In genomic region chr9:120116184-120116624, GRCm38 (mm10) we compare ENCODE assay signal across 1 mouse cellular context.
TF ChIP-seq lines count a peak whose summit lies in the region.

No protein-coding gene starts in this region.

TF ChIP-seq in MEL, 35 proteins besides CTCF, POLR2A, EP300 and RAD21:
- peak; percentile 58; the same call in 1 of the 2 replicates for TF ChIP-seq TAL1 (IDR thresholded peaks at IDR 0.05; ENCODE audit: low read length)
- no peak for TF ChIP-seq ZC3H11A (IDR thresholded peaks at IDR 0.05; ENCODE audit: low read depth, low read length)
- TF ChIP-seq USF2 (IDR thresholded peaks at IDR 0.05; ENCODE audit: borderline replicate concordance in 1 of 2, insufficient read depth in 1 of 2, low read depth in 1 of 2, low read length in 2 of 2): no peak
- no peak for TF ChIP-seq E2F4 (IDR thresholded peaks at IDR 0.05; ENCODE audit: borderline replicate concordance, low read depth, low read length)
- no peak for TF ChIP-seq UBTF (IDR thresholded peaks at IDR 0.05; ENCODE audit: borderline replicate concordance, insufficient read depth, low read depth, low read length)
- no peak for TF ChIP-seq SMC3 (IDR thresholded peaks at IDR 0.05; ENCODE audit: low read depth, low read length)
- TF ChIP-seq ZMIZ1 (IDR thresholded peaks at IDR 0.05; ENCODE audit: low read depth, low read length): 0 out of 2 replicates have a peak, but pooled peaks have one; percentile 27
- peak; percentile 33; the same call in 1 of the 2 replicates for TF ChIP-seq ELF1 (IDR thresholded peaks at IDR 0.05; ENCODE audit: low read depth, low read length)
- no peak for TF ChIP-seq ZNF384 (IDR thresholded peaks at IDR 0.05; ENCODE audit: low read depth, low read length)
- TF ChIP-seq JUND (IDR thresholded peaks at IDR 0.05; ENCODE audit: low read depth, low read length): no peak
- peak; percentile 46; the same call in 1 of the 2 replicates for TF ChIP-seq MAZ (IDR thresholded peaks at IDR 0.05; ENCODE audit: low read depth, low read length)
- no peak for TF ChIP-seq GABPA (IDR thresholded peaks at IDR 0.05; ENCODE audit: low read depth, low read length)
- TF ChIP-seq NRF1 (IDR thresholded peaks at IDR 0.05; ENCODE audit: insufficient read depth, low read depth, low read length, poor library complexity, severe bottlenecking): no peak
- TF ChIP-seq MEF2A (IDR thresholded peaks at IDR 0.05; ENCODE audit: extremely low read depth, insufficient replicate concordance, low read depth, low read length, poor library complexity, severe bottlenecking): no peak
- no peak for TF ChIP-seq POLR2AphosphoS5 (IDR thresholded peaks at IDR 0.05; ENCODE audit: borderline replicate concordance, low read depth, low read length)
- peak; percentile 38; the same call in 1 of the 2 replicates for TF ChIP-seq USF1 (IDR thresholded peaks at IDR 0.05; ENCODE audit: low read depth, low read length)
- peak; percentile 32; the same call in 1 of the 2 replicates for TF ChIP-seq BHLHE40 (IDR thresholded peaks at IDR 0.05; ENCODE audit: borderline replicate concordance, low read depth, low read length)
- peak; percentile 75 for TF ChIP-seq MXI1 (IDR thresholded peaks at IDR 0.05; ENCODE audit: low read depth, low read length)
- TF ChIP-seq MYB (IDR thresholded peaks at IDR 0.05; ENCODE audit: low read depth, low read length): no peak
- no peak; the same call in 1 of the 2 replicates for TF ChIP-seq POLR2AphosphoS2 (IDR thresholded peaks at IDR 0.05; ENCODE audit: low read length)
- no peak for TF ChIP-seq MAFK (IDR thresholded peaks at IDR 0.05; ENCODE audit: borderline replicate concordance, low read depth, low read length)
- TF ChIP-seq ZKSCAN1 (IDR thresholded peaks at IDR 0.05; ENCODE audit: low read depth, low read length): no peak
- TF ChIP-seq HCFC1 (IDR thresholded peaks at IDR 0.05; ENCODE audit: low read depth, low read length): no peak; the same call in 1 of the 2 replicates
- TF ChIP-seq SIN3A (IDR thresholded peaks at IDR 0.05; ENCODE audit: low read length): peak; percentile 76
- peak; percentile 85 for TF ChIP-seq TCF12 (IDR thresholded peaks at IDR 0.05; ENCODE audit: low read depth, low read length)
- TF ChIP-seq MYC (IDR thresholded peaks at IDR 0.05; ENCODE audit: low read depth, low read length): peak; percentile 51; the same call in 1 of the 2 replicates
- peak; percentile 94 for TF ChIP-seq ETS1 (IDR thresholded peaks at IDR 0.05; ENCODE audit: low read depth, low read length)
- TF ChIP-seq RCOR1 (IDR thresholded peaks at IDR 0.05; ENCODE audit: low read depth, low read length): peak; percentile 60; the same call in 1 of the 2 replicates
- TF ChIP-seq MAX (IDR thresholded peaks at IDR 0.05; ENCODE audit: low read length): peak; percentile 64; the same call in 1 of the 2 replicates
- 0 out of 2 replicates have a peak, but pooled peaks have one; percentile 27 for TF ChIP-seq KAT2A (conservative IDR thresholded peaks at IDR 0.05; ENCODE audit: low read depth, low read length)
- TF ChIP-seq CHD1 (IDR thresholded peaks at IDR 0.05; ENCODE audit: low read depth, low read length): no peak
- peak; percentile 80 for TF ChIP-seq TBP (IDR thresholded peaks at IDR 0.05; ENCODE audit: low read depth, low read length)
- peak; percentile 62; the same call in 1 of the 2 replicates for TF ChIP-seq GATA1 (IDR thresholded peaks at IDR 0.05; ENCODE audit: low read depth, low read length)
- TF ChIP-seq CHD2 (IDR thresholded peaks at IDR 0.05; ENCODE audit: low read length): no peak
- no peak; the same call in 1 of the 2 replicates for TF ChIP-seq NELFE (IDR thresholded peaks at IDR 0.05; ENCODE audit: low read depth, low read length)
